Comparison of ENCODE assay signal across 13 mouse cellular contexts in the genomic region with DNA sequence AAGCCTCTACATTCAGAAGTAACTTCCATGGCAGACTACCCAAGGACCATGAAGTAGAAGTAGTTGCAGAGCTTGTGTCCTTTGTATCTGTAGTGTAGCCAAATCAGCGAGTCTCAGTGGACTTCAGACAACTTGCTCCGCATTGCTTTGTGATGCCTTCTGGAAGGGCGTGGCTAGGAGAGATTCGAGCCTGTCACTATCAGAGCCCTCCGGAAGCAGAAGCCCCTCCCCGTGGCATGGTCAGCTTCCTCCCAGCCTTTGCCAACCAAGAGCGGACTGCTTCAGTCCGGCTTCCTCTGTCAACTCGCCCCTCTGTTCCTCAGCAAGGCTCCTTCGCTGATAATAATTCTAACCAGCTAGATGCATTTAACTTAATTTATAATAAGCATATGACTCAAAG. TPM values are rescaled to one million over a fixed set of nuclear protein-coding genes. Genes with fewer than 3 reads are reported as not detected.
DNase-seq lines count a peak whose midpoint lies in the region; ATAC-seq and TF ChIP-seq lines count a peak whose summit lies in the region.
"Had no signal": no experiment of that assay in that cellular context is flagged by ENCODE, and none has a peak within 500 bp of the region (broad histone marks: within the 10 kb centered on the region; RNA-seq: fewer than 3 reads in every experiment).

No protein-coding gene starts in this region.

- peak overlapping the region; percentile 20; the same call in 1 of the 2 replicates for H3K27ac ChIP-seq in stomach, postnatal 0 days (replicated peaks)
- no peak overlapping the region for H3K27ac ChIP-seq in hindbrain, embryonic 13.5 days
- H3K27ac ChIP-seq: hindbrain, embryonic 12.5 days; midbrain, embryonic 15.5 days had no signal

- H3K4me1 ChIP-seq in lung, adult 2 months (ENCODE audit: control insufficient read depth, insufficient read depth, low read length), result no peaks in the 10 kb centered on the region
- H3K4me1 ChIP-seq in stomach, postnatal 0 days (replicated peaks; ENCODE audit: control insufficient read depth, insufficient read depth), result no peaks in the 10 kb centered on the region
- no peaks in the 10 kb centered on the region for H3K4me1 ChIP-seq in hindbrain, embryonic 13.5 days (replicated peaks)
- H3K4me1 ChIP-seq: hindbrain, embryonic 12.5 days; midbrain, embryonic 15.5 days had no signal

- H3K9me3 ChIP-seq in stomach, postnatal 0 days (ENCODE audit: control insufficient read depth, low read length), result no peaks in the 10 kb centered on the region
- no peaks in the 10 kb centered on the region for H3K9me3 ChIP-seq in hindbrain, embryonic 13.5 days
- H3K9me3 ChIP-seq: hindbrain, embryonic 12.5 days; midbrain, embryonic 15.5 days had no signal

- TF ChIP-seq POLR2A in lung, adult 2 months (IDR thresholded peaks at IDR 0.05; ENCODE audit: borderline replicate concordance, extremely low read depth, low read depth, low read length), result no peak

- no peak for TF ChIP-seq CTCF in lung, adult 2 months (IDR thresholded peaks at IDR 0.05; ENCODE audit: insufficient read depth, low read length)
- TF ChIP-seq CTCF in stomach, postnatal 0 days (IDR thresholded peaks at IDR 0.05; ENCODE audit: low read depth), result no peak

- DNase-seq in lung, postnatal 10 days, result peak; percentile 32
- DNase-seq in lung, adult 2 months, result no peak
- DNase-seq in liver, result peak; percentile 73
- peak; percentile 40 for DNase-seq in stomach, postnatal 0 days (ENCODE audit: low spot score)
- DNase-seq in cerebellum, postnatal 14 days, result no peak
- no peak for DNase-seq in urinary bladder, postnatal 4 days (ENCODE audit: low spot score in 2 of 2)

- no peak overlapping the region for H3K9ac ChIP-seq in stomach, postnatal 0 days (ENCODE audit: low read length)
- H3K9ac ChIP-seq in hindbrain, embryonic 13.5 days, result no peak overlapping the region
- H3K9ac ChIP-seq: hindbrain, embryonic 12.5 days; midbrain, embryonic 15.5 days had no signal

- no peaks in the 10 kb centered on the region for H3K36me3 ChIP-seq in stomach, postnatal 0 days (ENCODE audit: control insufficient read depth, insufficient read depth, low read length)
- H3K36me3 ChIP-seq in hindbrain, embryonic 13.5 days, result no peaks in the 10 kb centered on the region
- H3K36me3 ChIP-seq: hindbrain, embryonic 12.5 days; midbrain, embryonic 15.5 days had no signal

- no peak overlapping the region for H3K4me3 ChIP-seq in lung, adult 2 months (replicated peaks; ENCODE audit: extremely low read depth, low read depth, low read length)
- no peak overlapping the region for H3K4me3 ChIP-seq in stomach, postnatal 0 days (ENCODE audit: low read depth, low read length)
- H3K4me3 ChIP-seq in hindbrain, embryonic 13.5 days, result no peak overlapping the region
- H3K4me3 ChIP-seq: hindbrain, embryonic 12.5 days; midbrain, embryonic 15.5 days had no signal

- 30% methylated on average over 10 of the region's 10 CpGs for WGBS in lung, adult 2 months
- WGBS in stomach, postnatal 0 days, result 33% methylated on average over 10 of the region's 10 CpGs
- 52% methylated on average over 10 of the region's 10 CpGs for WGBS in hindbrain, embryonic 13.5 days

- no peaks in the 10 kb centered on the region for H3K27me3 ChIP-seq in stomach, postnatal 0 days (ENCODE audit: control insufficient read depth, insufficient read depth, low read length)
- H3K27me3 ChIP-seq in hindbrain, embryonic 13.5 days, result no peaks in the 10 kb centered on the region
- H3K27me3 ChIP-seq: hindbrain, embryonic 12.5 days; midbrain, embryonic 15.5 days had no signal

- no peak for TF ChIP-seq EP300 in stomach, postnatal 0 days (optimal IDR thresholded peaks at IDR 0.05)

- ATAC-seq in erythroid progenitor cell, adult 5-6 weeks (replicated peaks; ENCODE audit: low FRiP score, poor library complexity, severe bottlenecking), result peak; percentile 50; the same call in 1 of the 2 replicates
- ATAC-seq in stomach, postnatal 0 days (ENCODE audit: low FRiP score, low TSS enrichment), result peak; percentile 43; the same call in 1 of the 2 replicates
- ATAC-seq in hindbrain, embryonic 13.5 days (ENCODE audit: low FRiP score), result no peak
- ATAC-seq: midbrain, embryonic 15.5 days had no signal

- H3K4me2 ChIP-seq in stomach, postnatal 0 days (replicated peaks; ENCODE audit: low read depth), result no peak overlapping the region
- no peak overlapping the region for H3K4me2 ChIP-seq in hindbrain, embryonic 13.5 days
- H3K4me2 ChIP-seq: hindbrain, embryonic 12.5 days; midbrain, embryonic 15.5 days had no signal

RNA-seq across cellular contexts. Expression of a gene that starts 1.8 kb away (rescaled TPM):
- not detected in 2 replicates for polyA plus RNA-seq in lung, adult 2 months (2012; rRNA removed)
- not detected in 2 replicates for total RNA-seq in erythroid progenitor cell, adult 5-6 weeks (2015; ENCODE audit: low replicate concordance)
- total RNA-seq in erythroid progenitor cell, adult 5-6 weeks (2017; ENCODE audit: low replicate concordance), result not detected in 2 replicates
- polyA plus RNA-seq in stomach, postnatal 0 days (2015; fragmentation: Nextera tagmentation; extraction: Ambion mirVana), result 0.85 and 1.1 TPM in 2 replicates
- polyA plus RNA-seq in hindbrain, embryonic 13.5 days (2015; fragmentation: Nextera tagmentation; extraction: Ambion mirVana), result not detected in 2 replicates
- total RNA-seq: ES-E14; left cerebral cortex, postnatal 36 days had no signal
- polyA plus RNA-seq: hindbrain, embryonic 12.5 days; midbrain, embryonic 15.5 days; testis, adult 2 months had no signal

RNA-seq across cellular contexts. Expression of a gene that starts 28.4 kb away (rescaled TPM):
- polyA plus RNA-seq in lung, adult 2 months (2012; rRNA removed), result not detected in 2 replicates
- total RNA-seq in erythroid progenitor cell, adult 5-6 weeks (2015; ENCODE audit: low replicate concordance), result not detected in 2 replicates
- total RNA-seq in erythroid progenitor cell, adult 5-6 weeks (2017; ENCODE audit: low replicate concordance), result not detected in 2 replicates
- polyA plus RNA-seq in stomach, postnatal 0 days (2015; fragmentation: Nextera tagmentation; extraction: Ambion mirVana), result not detected in 2 replicates
- not detected in 2 replicates for polyA plus RNA-seq in hindbrain, embryonic 13.5 days (2015; fragmentation: Nextera tagmentation; extraction: Ambion mirVana)
- total RNA-seq: ES-E14; left cerebral cortex, postnatal 36 days had no signal
- polyA plus RNA-seq: hindbrain, embryonic 12.5 days; midbrain, embryonic 15.5 days; testis, adult 2 months had no signal

RNA-seq across cellular contexts. Expression of a gene that starts 36.6 kb away (rescaled TPM):
- polyA plus RNA-seq in lung, adult 2 months (2012; rRNA removed), result not detected in 2 replicates
- not detected in 2 replicates for total RNA-seq in erythroid progenitor cell, adult 5-6 weeks (2015; ENCODE audit: low replicate concordance)
- total RNA-seq in erythroid progenitor cell, adult 5-6 weeks (2017; ENCODE audit: low replicate concordance), result not detected in 2 replicates
- not detected in 2 replicates for polyA plus RNA-seq in stomach, postnatal 0 days (2015; fragmentation: Nextera tagmentation; extraction: Ambion mirVana)
- polyA plus RNA-seq in hindbrain, embryonic 13.5 days (2015; fragmentation: Nextera tagmentation; extraction: Ambion mirVana), result not detected in 2 replicates
- total RNA-seq: ES-E14; left cerebral cortex, postnatal 36 days had no signal
- polyA plus RNA-seq: hindbrain, embryonic 12.5 days; midbrain, embryonic 15.5 days; testis, adult 2 months had no signal

RNA-seq across cellular contexts. Expression of a gene that starts 42.9 kb away (rescaled TPM):
- polyA plus RNA-seq in lung, adult 2 months (2012; rRNA removed), result not detected in 2 replicates
- not detected in 2 replicates for total RNA-seq in erythroid progenitor cell, adult 5-6 weeks (2015; ENCODE audit: low replicate concordance)
- not detected in 2 replicates for total RNA-seq in erythroid progenitor cell, adult 5-6 weeks (2017; ENCODE audit: low replicate concordance)
- not detected in 2 replicates for polyA plus RNA-seq in stomach, postnatal 0 days (2015; fragmentation: Nextera tagmentation; extraction: Ambion mirVana)
- not detected in 2 replicates for polyA plus RNA-seq in hindbrain, embryonic 13.5 days (2015; fragmentation: Nextera tagmentation; extraction: Ambion mirVana)
- total RNA-seq: ES-E14; left cerebral cortex, postnatal 36 days had no signal
- polyA plus RNA-seq: hindbrain, embryonic 12.5 days; midbrain, embryonic 15.5 days; testis, adult 2 months had no signal

RNA-seq across cellular contexts. Expression of a gene that starts 51.0 kb away (rescaled TPM):
- polyA plus RNA-seq in lung, adult 2 months (2012; rRNA removed), result not detected in 2 replicates
- total RNA-seq in erythroid progenitor cell, adult 5-6 weeks (2015; ENCODE audit: low replicate concordance), result not detected in 2 replicates
- not detected in 2 replicates for total RNA-seq in erythroid progenitor cell, adult 5-6 weeks (2017; ENCODE audit: low replicate concordance)
- not detected in 2 replicates for polyA plus RNA-seq in stomach, postnatal 0 days (2015; fragmentation: Nextera tagmentation; extraction: Ambion mirVana)
- polyA plus RNA-seq in hindbrain, embryonic 13.5 days (2015; fragmentation: Nextera tagmentation; extraction: Ambion mirVana), result not detected in 2 replicates
- total RNA-seq: ES-E14; left cerebral cortex, postnatal 36 days had no signal
- polyA plus RNA-seq: hindbrain, embryonic 12.5 days; midbrain, embryonic 15.5 days; testis, adult 2 months had no signal

Comparison
In these comparisons a context has a peak if more than half of its experiments do, and no peak if none do; other contexts are left out.
1. DNase-seq: peak in lung, postnatal 10 days (single experiment), liver (single experiment) and stomach, postnatal 0 days (single experiment); none in lung, adult 2 months (single experiment), cerebellum, postnatal 14 days (0 of 2) and urinary bladder, postnatal 4 days (0 of 2).